Mouse (Mus musculus) testis, postnatal 10 days (tissue): ENCODE measurements at regions not wholly inside any gene's neighbourhood (a gene's known extent, or its start where the extent isn't known, plus 50 kb on each side); places are given as distances from the start of the nearest gene placed in this dataset.

ENCODE experiments used
- DNase-seq: peaks from one replicate; pipeline ENCODE4 v3.0.0; 2021; ENCODE audit warnings: low spot score

DNA sequence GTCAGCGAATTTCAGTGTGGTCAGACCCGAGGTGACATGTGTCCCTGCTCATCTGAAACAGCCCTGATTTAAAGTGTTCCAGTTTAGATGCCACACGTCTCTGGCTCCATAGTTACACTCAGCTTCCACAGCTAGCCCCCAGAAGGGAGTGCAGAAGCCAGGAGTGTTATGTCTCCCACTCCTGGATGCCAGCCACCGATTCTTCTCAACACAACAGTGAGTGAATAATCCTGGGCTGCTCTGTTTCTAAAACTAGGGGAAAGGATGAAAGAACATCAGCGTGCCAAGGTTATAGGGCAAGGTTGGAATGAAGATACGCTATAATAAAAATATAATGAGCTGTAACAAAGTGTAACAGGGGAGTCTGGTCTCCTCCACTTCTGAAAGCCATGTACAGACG lies 51.5 kb upstream of the Stmnd1 start:
- DNase-seq = peak; percentile 73

DNA sequence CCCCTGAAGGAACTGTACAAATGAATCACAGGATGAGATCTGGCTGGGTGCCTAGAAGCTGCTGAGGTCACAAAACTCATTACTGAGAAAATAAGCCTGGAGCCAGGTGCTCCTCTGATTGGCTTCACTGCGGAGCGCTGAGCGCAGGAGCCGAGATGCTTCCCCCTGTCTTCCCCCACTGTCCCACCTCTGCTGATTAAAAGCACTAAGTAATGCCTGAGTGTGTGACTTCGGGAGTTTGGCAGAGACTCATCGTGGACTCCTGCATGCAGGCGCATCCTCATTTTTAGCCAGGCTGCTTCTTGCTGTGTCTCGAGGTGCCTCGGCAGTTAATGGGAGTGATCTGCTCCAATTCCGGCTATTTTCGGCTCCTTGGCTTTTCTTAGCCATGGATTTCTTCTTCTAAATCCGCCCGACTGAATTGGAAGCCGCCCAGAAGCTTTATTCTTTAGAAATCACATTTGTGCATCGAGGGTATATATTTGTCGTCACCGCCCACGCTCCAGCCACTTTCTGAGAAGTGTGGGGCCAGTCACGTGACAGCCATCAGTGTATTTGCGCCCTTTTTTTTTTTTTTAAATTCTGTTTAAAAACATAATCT lies 55.3 kb upstream of the Stmnd1 start:
- peak; percentile 51 for DNase-seq

DNA sequence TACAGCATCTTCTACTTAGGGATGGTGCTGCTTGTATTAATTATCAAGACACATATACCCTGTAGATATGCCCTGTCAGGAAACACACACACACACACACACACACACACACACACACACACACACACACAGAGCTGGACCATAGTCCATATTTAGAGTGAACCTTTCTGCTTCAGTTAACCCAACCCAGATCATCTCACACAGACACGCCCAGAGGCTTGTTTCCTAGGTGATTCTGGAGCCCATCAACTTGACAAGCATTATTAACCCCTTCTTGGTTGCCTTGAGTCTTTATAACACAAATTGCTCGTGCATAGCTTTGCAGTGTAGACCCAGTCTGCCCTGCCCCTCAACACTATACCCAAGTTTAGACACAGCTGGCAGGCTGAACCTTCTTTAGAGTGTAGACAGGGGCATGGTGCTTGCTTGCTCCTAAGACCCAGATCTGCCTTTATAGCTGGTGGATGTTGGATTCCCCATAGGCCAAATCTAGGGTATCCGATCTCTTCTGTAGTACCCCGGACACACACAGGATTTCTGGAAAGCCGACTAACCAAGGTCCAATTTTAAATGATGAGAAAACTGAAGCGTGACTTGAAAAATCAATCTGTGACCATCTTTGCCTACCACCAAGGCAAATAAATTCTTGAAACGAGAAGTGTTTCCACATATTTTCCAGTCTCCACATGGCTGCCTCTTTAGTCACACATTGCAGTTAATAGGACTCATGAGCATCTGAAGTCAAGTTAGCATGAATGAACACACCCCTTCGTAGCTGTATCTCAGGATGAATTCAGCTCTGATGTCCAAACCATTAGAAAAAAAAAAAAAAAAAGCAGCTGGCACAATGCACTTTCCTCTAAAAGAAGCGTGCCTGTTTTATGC lies 56.3 kb upstream of the Stmnd1 start:
- no peak for DNase-seq

DNA sequence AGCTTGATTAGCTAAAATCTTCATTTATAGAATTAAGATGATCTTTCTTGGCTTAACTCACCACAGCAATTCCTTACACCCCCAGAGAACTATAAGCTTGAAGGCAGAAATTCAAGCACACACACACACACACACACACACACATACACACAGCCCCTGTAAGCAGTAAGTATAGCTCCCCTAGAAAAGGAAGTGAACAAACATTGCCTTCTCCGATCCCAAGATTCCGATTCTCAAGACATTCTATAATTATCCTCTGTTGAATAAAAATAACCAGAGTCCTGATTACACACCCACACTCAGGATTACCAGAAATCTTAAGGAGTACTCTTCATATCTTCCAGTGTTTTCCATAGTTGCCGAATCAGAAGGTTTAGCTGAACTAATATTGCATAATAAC lies 70.0 kb upstream of the Stmnd1 start:
- no peak for DNase-seq

DNA sequence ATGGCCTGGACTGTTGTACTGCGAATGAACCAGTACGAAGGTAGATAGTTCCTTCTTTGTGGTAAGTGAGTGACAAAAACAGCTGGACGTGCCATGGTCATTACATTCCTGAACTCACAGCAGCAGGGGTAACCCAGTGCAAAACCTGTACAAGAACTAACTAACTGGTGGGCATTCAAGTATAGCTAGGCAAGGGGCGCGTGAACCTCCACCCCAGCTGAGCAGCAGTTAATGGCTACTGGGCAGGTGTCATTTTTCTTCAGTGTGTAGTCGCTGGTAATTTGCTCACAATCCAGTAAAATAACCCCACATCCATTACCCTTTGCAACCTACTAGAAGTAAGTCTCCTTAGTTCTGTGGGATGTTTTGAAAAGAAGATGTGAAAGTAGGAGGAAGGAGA lies 70.9 kb upstream of the Stmnd1 start:
- DNase-seq = no peak

DNA sequence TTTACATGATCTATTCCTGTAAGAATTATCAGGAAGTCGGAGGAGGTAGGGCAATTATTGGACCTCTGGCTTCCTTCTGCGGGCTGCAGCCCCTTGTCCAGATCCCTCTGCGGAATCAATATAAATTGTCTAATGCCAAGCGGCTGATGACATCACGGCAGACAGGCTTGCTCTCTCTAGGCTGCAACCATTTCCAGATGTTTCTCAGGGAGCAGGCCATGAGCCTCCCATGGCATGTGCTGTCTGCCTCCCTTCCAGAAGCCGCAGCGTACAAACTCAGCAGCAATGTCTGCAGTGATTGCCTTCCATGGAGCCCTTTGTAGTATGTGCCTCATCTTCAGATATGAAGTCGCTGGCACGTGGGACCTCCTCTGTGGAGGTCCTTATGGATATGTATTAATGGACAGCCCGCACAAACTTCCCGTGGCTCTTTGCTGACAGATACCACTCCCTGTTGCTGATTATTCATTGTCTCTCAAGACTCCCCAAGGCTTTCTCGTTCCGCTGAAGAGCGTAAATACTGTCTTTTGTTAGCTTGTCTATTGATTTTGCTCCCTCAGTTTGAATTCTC lies 72.4 kb upstream of the Stmnd1 start:
- DNase-seq = no peak

- no peak for DNase-seq
Measured at GRCm38 (mm10) chr13:46193131-46193530, 80.4 kb upstream of the Stmnd1 start.

GRCm38 (mm10) chr13:46189726-46190125 lies 83.8 kb upstream of the Stmnd1 start:
- DNase-seq = no peak

DNA sequence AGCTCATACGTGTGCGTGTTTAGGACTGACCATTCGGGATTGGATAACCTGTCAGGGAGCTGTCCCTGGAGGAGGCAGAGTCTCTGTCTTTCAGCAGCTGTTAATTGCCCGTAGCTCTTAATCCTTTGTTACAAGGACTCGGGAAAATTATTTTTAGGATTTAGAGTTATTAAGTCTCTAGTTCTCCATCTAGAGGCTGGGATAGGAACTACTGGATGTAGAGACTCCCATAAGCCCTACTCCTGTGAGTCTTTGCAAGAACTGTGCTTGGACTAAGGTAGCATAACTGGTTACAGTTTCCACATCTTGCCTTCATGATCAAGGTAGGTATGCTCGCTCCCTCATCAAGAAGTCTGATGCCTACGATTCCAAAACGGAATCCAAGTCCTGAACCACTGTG lies 90.7 kb upstream of the Stmnd1 start:
- no peak for DNase-seq

GRCm38 (mm10) chr13:46180606-46181133 lies 92.9 kb upstream of the Stmnd1 start:
- DNase-seq = no peak

DNA sequence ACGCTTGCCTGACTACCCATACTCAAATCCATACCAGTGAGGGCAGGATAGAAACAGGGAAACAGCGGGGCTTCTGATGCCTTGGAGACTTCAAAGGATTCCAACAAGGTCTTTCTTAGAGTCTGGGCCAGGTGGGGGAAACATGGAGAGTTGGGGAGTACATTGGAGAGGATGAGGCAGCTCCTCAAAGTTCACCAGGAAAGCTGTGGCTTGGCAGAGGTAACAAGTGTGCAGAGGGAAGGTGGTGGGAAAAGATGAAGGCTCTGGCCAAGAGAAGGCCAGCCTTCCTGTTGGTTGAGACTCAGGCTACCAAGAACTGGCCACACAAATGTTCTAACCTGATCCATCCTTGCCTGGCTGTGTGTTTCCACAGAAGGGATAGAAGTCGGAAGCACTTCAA lies 93.6 kb upstream of the Stmnd1 start:
- no peak for DNase-seq

- no peak for DNase-seq
Measured at GRCm38 (mm10) chr13:46173103-46173502, 100.4 kb upstream of the Stmnd1 start.

DNA sequence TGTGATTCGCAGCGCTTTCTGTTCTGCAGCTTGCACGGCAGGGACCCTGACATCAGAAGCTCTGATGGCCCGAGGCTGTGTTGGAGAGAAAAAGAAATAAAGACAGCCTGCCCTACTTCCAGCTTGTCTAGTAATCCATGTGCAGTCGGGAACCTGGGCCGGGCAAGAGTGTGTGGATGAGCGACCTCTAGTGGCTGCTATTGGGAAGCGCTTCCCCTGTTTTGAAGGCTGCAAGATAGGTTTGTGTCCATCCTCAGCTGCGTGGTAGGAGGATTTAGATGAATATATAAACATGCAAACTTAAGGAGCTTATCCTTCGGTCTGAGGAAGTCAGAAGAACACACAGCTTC lies 111.5 kb upstream of the Stmnd1 start:
- DNase-seq = peak; percentile 75

DNA sequence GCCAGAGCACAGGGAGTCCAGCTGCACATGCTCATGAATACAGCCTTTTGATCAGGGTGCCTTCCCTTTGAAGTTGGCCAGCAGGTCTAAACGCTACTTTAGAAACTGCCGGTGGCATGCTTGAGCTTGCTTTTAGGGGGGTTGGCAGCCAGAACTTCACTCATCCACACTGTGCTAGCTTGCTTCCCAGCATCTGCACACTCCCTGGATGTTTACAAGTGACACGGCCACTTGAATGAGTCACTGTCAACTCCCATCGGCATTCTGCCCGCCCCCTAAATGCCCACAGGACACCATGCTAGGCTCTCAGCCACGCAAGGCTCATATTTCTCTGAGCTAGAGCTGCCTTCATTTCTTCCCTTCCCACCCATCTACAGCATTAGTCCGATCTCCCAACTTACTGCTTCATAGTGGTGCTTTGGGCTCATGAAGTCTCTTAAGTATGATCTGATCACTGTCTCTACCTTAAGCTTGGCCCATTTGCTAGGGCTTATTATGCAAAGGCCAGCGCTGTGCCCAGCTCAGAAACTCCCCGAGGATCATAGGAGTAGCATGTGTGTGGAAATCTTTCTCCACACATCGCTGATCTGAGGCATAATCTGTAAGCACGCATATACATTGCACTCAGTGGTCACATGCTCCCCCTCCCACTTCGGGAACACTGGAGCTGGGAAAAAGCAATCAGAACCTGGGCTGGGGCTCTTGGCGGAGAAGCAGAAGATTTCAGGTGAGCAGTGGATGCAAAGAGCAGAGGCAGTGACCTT lies 112.1 kb upstream of the Stmnd1 start:
- no peak for DNase-seq

GRCm38 (mm10) chr13:46159354-46159753 lies 114.2 kb upstream of the Stmnd1 start:
- no peak for DNase-seq

DNA sequence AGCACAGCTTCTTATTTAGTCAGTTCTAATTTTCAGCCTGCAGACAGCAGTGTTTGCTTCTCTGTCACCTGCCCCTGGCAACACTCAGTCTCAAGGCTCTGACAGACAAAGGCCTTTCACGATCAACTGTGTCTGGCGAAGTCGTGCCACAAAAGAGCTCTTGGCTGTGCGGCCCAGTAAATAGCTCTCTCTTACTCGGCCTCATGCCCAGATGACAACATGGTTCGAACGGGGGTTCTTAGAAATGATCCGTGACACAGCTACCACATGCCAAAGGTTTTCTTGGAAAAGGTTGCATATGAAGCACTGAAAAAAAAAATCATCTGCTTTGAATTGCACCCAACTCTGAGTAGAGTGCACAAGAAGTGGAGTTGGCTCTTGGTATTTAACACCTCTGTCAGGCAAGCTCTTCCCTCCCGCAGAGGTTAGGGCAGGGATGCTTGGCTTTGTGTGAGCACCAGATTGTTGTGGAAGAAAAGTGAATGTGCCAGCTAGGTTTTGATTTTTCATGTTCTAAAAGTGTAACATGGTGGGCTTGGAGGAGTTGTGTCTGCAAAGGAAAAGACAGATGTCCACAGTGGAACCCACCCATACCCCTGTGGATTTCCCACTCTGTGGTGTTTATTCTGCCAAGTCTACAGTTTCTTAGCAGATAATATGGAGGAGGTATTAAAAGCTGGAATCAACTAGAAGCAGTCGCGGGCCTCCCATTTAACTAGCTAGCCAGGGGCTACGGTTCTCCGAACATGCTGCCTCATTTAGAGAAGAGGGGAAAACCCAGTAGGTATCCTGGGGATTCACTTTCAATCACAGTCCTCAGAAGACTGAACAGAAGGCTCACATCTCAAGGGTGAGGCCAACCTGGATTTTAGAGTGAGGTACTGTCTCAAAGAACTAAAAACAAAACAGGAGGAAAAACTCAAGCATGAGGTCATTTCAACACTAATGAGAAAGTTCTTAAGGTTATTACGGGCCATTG lies 120.0 kb upstream of the Stmnd1 start:
- no peak for DNase-seq

GRCm38 (mm10) chr13:46140006-46140405 lies 133.5 kb upstream of the Stmnd1 start:
- no peak for DNase-seq

DNA sequence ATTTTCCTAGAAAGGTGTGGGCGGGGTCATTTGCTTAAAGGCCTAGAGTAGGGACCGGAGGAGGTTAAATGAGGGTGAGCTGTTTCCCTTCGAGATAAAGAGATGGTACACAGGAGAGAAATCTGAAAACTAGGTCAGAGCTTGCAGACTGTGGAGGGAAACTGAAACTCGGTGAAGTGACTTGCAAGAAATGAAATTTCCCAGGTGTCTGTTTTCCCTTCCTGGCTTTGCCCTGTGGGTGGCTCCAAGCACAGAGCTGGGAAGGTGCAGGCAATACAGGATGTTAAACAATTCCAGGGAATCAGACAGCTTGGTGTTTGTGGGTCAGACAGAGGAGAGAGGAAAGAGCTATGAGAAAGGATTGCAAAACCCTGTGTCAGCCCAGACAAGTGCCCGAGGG lies 134.3 kb upstream of the Stmnd1 start:
- DNase-seq = no peak

- DNase-seq = no peak
Measured at GRCm38 (mm10) chr13:46135411-46135810, 138.1 kb upstream of the Stmnd1 start.

DNA sequence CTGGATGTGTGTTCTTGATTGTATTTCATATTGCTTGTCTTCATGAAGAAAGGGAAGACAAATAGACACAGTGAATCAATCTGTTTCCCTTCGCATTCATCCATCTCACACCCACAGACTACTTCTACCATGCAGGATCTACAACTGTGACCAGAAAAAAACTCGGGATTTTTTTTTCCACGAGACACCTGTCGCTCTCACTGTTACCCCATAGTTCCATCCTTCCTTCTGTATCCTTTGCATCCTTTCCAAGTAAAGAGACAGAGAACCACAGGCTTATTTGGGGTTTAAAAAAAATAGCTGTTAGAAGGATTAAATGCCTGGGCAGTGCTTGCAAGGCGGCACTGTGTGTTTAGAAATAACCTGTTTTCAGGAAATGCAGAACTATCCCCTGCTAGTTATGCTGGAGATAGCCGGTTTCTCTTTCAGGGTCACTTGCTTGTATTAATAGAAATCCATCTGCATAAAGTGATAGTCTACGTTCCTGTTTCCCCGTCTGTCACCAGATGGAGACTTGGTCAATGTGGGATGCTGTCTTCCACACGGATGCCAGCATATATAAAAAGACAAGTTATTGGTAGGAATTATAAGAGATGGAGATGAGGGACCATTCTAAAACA lies 144.2 kb upstream of the Stmnd1 start:
- DNase-seq = no peak

DNA sequence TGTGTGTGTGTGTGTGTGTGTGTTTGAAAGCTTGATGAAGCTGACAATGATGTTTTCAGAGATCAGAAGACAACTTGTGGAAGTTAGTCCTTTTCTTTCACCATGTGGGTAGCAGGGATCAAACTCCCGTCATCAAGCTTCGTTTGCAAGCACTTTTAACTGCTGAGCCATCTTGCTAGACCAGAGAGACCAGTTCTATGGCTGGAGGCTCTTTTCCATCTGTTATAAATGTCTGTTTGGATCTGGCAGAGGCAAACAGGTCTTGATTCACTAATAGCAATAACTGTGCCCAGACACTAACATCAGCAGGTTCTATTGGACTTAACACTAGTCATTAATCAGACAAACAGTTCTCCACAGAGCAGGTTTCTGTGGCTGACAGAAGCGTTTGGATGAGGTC lies 150.1 kb upstream of the Stmnd1 start:
- no peak for DNase-seq
